Mouse (Mus musculus) layer of hippocampus, postnatal 36 days (tissue): ENCODE results near the gene Vmn1r171. TPM values are rescaled to one million over a fixed set of nuclear protein-coding genes. Genes with fewer than 3 reads are reported as not detected.
"Not testable (repeated sequence)": the region's sequence is repeated elsewhere in the genome, so short reads cannot be mapped to it uniquely, and the experiment has no call there.

Experiments used
- DNase-seq, 2 experiments: peaks; one replicate each; pipeline ENCODE4 v3.0.0; 2022
- total RNA-seq, 2 experiments: library from RNA; stranded (reverse); gene quantifications; 2 replicates each; pipeline ENCODE4 v1.2.3; 2021

Vmn1r171 gene
- total RNA-seq: not detected

DNA sequence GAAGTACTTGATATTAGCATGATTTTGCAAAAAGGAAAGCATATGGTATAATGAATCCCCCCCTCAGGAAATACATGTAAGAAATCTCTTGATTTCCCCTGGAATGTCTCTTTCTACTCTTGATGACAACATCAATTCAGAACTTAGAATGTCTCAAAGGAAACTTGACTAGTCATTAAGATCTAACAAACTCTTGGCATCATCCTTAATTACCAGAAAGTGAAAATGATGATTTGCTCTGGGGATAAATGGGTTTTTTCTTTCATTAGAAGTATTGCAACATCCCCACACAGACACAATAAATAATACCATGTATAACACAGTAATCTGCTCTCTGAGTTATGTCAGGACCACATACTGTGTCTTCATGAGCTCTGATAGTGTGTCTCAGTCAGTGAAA, at the start of gene Vmn1r171:
Gene Vmn1r171, plus strand, starts transcription at position 301 of the 400 bp plus-strand sequence.
- DNase-seq: no peak

DNA sequence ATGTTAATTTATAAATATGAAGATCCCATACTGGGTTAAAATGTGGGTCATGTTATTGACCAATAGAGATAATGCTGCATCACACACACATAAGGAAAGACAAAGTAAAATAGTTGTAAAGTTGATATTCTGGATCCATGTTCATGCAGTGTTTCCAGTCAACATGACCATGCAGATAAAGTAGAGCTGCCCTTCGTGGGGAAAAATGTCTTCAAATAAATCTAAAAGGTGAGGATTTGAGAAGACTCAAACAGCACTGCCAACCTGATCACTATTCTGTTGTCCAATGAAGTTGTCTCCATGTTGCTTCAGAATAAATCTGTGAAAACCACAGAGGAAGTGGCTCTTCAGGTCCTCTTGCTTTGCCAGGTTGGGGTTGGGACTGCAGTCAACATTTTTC, 24.6 kb upstream of the Vmn1r171 start, which contains the start of gene Vmn1r170:
Gene Vmn1r170, plus strand, starts transcription at position 301 of the 400 bp plus-strand sequence.
- DNase-seq: not testable (repeated sequence)

DNA sequence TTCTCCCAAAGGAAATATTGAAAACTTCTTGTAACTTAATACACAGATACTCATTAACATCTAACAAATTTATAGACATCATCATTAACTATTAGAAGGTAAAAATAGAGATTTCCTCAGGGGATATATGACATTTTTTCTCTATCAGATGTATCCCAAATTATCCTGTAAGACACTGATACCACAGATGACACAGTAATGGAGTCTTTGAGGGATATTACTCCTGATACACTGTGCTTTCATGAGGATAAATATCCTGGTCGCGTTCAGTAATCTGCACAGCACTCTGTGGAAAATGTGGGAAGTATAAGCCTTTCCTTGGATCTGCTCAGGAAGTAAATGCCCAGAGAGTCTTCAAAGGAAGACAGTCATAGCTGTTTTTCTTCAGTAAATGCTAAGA, 27.5 kb downstream of the Vmn1r171 start, which contains the start of gene Vmn1r172:
Gene Vmn1r172, plus strand, starts transcription at position 301 of the 400 bp plus-strand sequence.
- DNase-seq: no peak

Other genes with a start within 250 kb of the Vmn1r171 start
- under 1 TPM in 1 of 2 experiments, not detected in 1; 0.22 TPM for gene Nlrp5, start 244.8 kb upstream of the Vmn1r171 start, total RNA-seq
- not detected for gene Vmn1r167, start 123.5 kb upstream of the Vmn1r171 start, total RNA-seq
- gene Vmn1r168, start 91.0 kb upstream of the Vmn1r171 start, total RNA-seq: not detected
- gene Vmn1r169, start 55.2 kb upstream of the Vmn1r171 start, total RNA-seq: not detected
- not detected for gene Vmn1r170, start 24.5 kb upstream of the Vmn1r171 start, total RNA-seq
- not detected for gene Vmn1r172, start 27.6 kb downstream of the Vmn1r171 start, total RNA-seq
- not detected for gene Vmn1r173, start 70.0 kb downstream of the Vmn1r171 start, total RNA-seq
- not detected for gene Vmn1r174, start 121.5 kb downstream of the Vmn1r171 start, total RNA-seq
- gene Vmn1r175, start 179.9 kb downstream of the Vmn1r171 start, total RNA-seq: not detected
- not detected for gene Vmn1r176, start 206.7 kb downstream of the Vmn1r171 start, total RNA-seq
- not detected for gene Vmn1r177, start 235.7 kb downstream of the Vmn1r171 start, total RNA-seq